Mouse (Mus musculus) hindlimb bud, embryonic 11.5 days (tissue): ENCODE measurements at regions not wholly inside any gene's neighbourhood (a gene's known extent, or its start where the extent isn't known, plus 50 kb on each side); places are given as distances from the start of the nearest gene placed in this dataset.

ENCODE experiments used
- DNase-seq: peaks from one replicate; pipeline ENCODE4 v3.0.0-alpha.2; 2012; ENCODE audit warnings: low read depth, low spot score; ENCODE audit errors: extremely low spot score

- DNase-seq, result no peak
Measured at GRCm38 (mm10) chr9:61589727-61590299, 217.6 kb downstream of the Tle3 start.

- DNase-seq, result no peak
Measured at GRCm38 (mm10) chr9:61583281-61584072, 211.3 kb downstream of the Tle3 start.

- DNase-seq, result no peak
Measured at GRCm38 (mm10) chr9:61581046-61581445, 208.9 kb downstream of the Tle3 start.

GRCm38 (mm10) chr9:61578255-61578654 lies 206.1 kb downstream of the Tle3 start:
- DNase-seq, result no peak

GRCm38 (mm10) chr9:61573634-61574359 lies 201.6 kb downstream of the Tle3 start:
- DNase-seq, result no peak

- DNase-seq, result no peak
Measured at GRCm38 (mm10) chr9:61563017-61563416, 190.9 kb downstream of the Tle3 start.

GRCm38 (mm10) chr9:61561551-61561950 lies 189.4 kb downstream of the Tle3 start:
- DNase-seq, result no peak

GRCm38 (mm10) chr9:61558621-61559020 lies 186.5 kb downstream of the Tle3 start:
- DNase-seq, result no peak

- DNase-seq, result no peak
Measured at GRCm38 (mm10) chr9:61557025-61557424, 184.9 kb downstream of the Tle3 start.

- DNase-seq, result no peak
Measured at GRCm38 (mm10) chr9:61555173-61555572, 183.0 kb downstream of the Tle3 start.

- DNase-seq, result no peak
Measured at GRCm38 (mm10) chr9:61554611-61555010, 182.4 kb downstream of the Tle3 start.

GRCm38 (mm10) chr9:61553626-61554025 lies 181.5 kb downstream of the Tle3 start:
- no peak for DNase-seq

GRCm38 (mm10) chr9:61551361-61551760 lies 179.2 kb downstream of the Tle3 start:
- no peak for DNase-seq

GRCm38 (mm10) chr9:61550326-61550725 lies 178.2 kb downstream of the Tle3 start:
- no peak for DNase-seq

- no peak for DNase-seq
Measured at GRCm38 (mm10) chr9:61549692-61550241, 177.6 kb downstream of the Tle3 start.

- DNase-seq, result no peak
Measured at GRCm38 (mm10) chr9:61537316-61538189, 165.4 kb downstream of the Tle3 start.

- no peak for DNase-seq
Measured at GRCm38 (mm10) chr9:61533237-61533636, 161.1 kb downstream of the Tle3 start.

- no peak for DNase-seq
Measured at GRCm38 (mm10) chr9:61530263-61531045, 158.3 kb downstream of the Tle3 start.

GRCm38 (mm10) chr9:61528286-61528865 lies 156.2 kb downstream of the Tle3 start:
- DNase-seq, result no peak
